Mouse (Mus musculus) ES-Bruce4 (cell line): Measurements from ENCODE around the gene Slc30a9.

Experiments
- CTCF ChIP-seq: IDR thresholded peaks from one replicate; pipeline ENCODE4 v1.8.1; 2011; ENCODE audit warnings: low read depth, low read length
- EP300 ChIP-seq: IDR thresholded peaks from 2 replicates; pipeline ENCODE4 v1.6.1; 2011; ENCODE audit warnings: low read depth, low read length; ENCODE audit not compliant: insufficient read depth
- POLR2A ChIP-seq: IDR thresholded peaks from one replicate; pipeline ENCODE4 v1.8.1; 2011; ENCODE audit warnings: low read length; ENCODE audit not compliant: insufficient read depth

DNA sequence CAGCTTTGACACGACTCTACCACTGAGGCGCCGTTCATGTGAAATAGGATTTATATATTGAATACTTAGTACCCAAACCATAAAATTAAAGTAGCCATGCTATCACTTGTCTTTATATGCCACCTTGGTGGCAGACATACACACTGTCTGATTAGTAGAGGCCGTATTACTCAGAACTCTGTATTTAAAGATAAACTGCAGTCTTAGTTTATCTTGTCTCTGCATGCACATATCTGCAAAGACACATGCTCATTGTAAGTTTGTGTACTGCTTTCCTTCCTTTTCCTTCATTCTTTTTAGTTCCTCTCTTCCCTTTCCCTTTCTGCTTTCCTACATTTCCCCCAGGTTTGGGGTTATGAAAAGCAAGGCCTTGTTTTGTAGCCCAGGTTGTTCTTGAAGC, 26.4 kb upstream of the Slc30a9 start:
- no peak for TF ChIP-seq CTCF
- no peak for TF ChIP-seq POLR2A
- TF ChIP-seq EP300 = no peak
